Mouse (Mus musculus): Measurements from ENCODE around the gene Nccrp1. TPM values are rescaled to one million over a fixed set of nuclear protein-coding genes. Genes with fewer than 3 reads are reported as not detected.

The Nccrp1 gene
- polyA plus RNA-seq, 1 experiment from 2014 or later: not detected

- ATAC-seq (ENCODE audit: low FRiP score) (no peak), DNase-seq (ENCODE audit: low spot score) (no peak)
- Histone ChIP-seq H3K27me3 (ENCODE audit: control insufficient read depth, insufficient read depth, low read length) (no peaks in the 10 kb centered on the region), H3K4me2 (replicated peaks; ENCODE audit: low read depth, low read length) (no peak overlapping the region), H3K4me1 (replicated peaks; ENCODE audit: control insufficient read depth, insufficient read depth, low read length) (peaks cover 9% of the 10 kb centered on the region), H3K36me3 (ENCODE audit: control insufficient read depth, insufficient read depth, low read length) (no peaks in the 10 kb centered on the region), H3K9ac (ENCODE audit: low read depth, low read length) (no peak overlapping the region), H3K27ac (ENCODE audit: low read depth, low read length) (no peak overlapping the region), H3K9me3 (ENCODE audit: control insufficient read depth, low read length) (no peaks in the 10 kb centered on the region), H3K4me3 (ENCODE audit: low read depth, low read length) (no peak overlapping the region)
- 87% methylated on average over 8 of the region's 8 CpGs for WGBS
Observed at GRCm38 (mm10) chr7:28583570-28584344, 36.7 kb upstream of the Nccrp1 start.

DNA sequence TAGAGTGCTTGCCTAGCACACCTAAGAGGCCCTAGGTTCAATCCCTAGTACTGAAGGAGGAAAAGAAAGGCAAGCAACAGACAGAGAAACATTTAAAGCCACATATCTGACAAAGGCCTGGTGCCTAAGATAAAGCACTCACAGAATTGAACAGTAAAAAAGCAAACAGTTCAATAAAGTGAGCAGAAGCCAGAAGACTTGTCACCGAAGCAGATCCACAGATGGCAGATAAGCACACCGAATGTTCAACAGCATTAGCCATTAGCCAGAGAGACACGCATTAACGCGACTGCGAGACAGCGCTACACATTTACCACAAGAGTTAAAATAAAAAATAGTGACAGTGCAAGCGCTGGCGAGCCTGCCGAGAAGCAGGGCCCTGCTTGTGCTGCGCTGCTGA, 35.8 kb upstream of the Nccrp1 start:
- ATAC-seq (ENCODE audit: low FRiP score) (no peak), DNase-seq (ENCODE audit: low spot score) (no peak)
- WGBS: 92% methylated on average over 11 of the region's 11 CpGs

GRCm38 (mm10) chr7:28581721-28582120, 34.7 kb upstream of the Nccrp1 start:
- H3K36me3 ChIP-seq (ENCODE audit: control insufficient read depth, insufficient read depth, low read length): no peaks in the 10 kb centered on the region
- no peaks in the 10 kb centered on the region for H3K9me3 ChIP-seq (ENCODE audit: control insufficient read depth, low read length)
- no peak overlapping the region for H3K27ac ChIP-seq (ENCODE audit: low read depth, low read length)
- ATAC-seq (ENCODE audit: low FRiP score) (no peak), DNase-seq (ENCODE audit: low spot score) (no peak)
- no peaks in the 10 kb centered on the region for H3K27me3 ChIP-seq (ENCODE audit: control insufficient read depth, insufficient read depth, low read length)
- 90% methylated on average over 4 of the region's 4 CpGs for WGBS
- H3K4me2 ChIP-seq (replicated peaks; ENCODE audit: low read depth, low read length): no peak overlapping the region
- no peak overlapping the region for H3K4me3 ChIP-seq (ENCODE audit: low read depth, low read length)
- H3K9ac ChIP-seq (ENCODE audit: low read depth, low read length): no peak overlapping the region
- no peaks in the 10 kb centered on the region for H3K4me1 ChIP-seq (replicated peaks; ENCODE audit: control insufficient read depth, insufficient read depth, low read length)

More for the DNA sequence above, 35.8 kb upstream of the Nccrp1 start:
- Histone ChIP-seq H3K36me3 (ENCODE audit: control insufficient read depth, insufficient read depth, low read length) (no peaks in the 10 kb centered on the region), H3K9ac (ENCODE audit: low read depth, low read length) (no peak overlapping the region), H3K27me3 (ENCODE audit: control insufficient read depth, insufficient read depth, low read length) (no peaks in the 10 kb centered on the region), H3K9me3 (ENCODE audit: control insufficient read depth, low read length) (no peaks in the 10 kb centered on the region), H3K4me1 (replicated peaks; ENCODE audit: control insufficient read depth, insufficient read depth, low read length) (peaks cover 7% of the 10 kb centered on the region), H3K4me2 (replicated peaks; ENCODE audit: low read depth, low read length) (no peak overlapping the region), H3K4me3 (ENCODE audit: low read depth, low read length) (no peak overlapping the region), H3K27ac (ENCODE audit: low read depth, low read length) (no peak overlapping the region)

GRCm38 (mm10) chr7:28579826-28580225, 32.8 kb upstream of the Nccrp1 start:
- Histone ChIP-seq H3K36me3 (ENCODE audit: control insufficient read depth, insufficient read depth, low read length) (no peaks in the 10 kb centered on the region), H3K4me3 (ENCODE audit: low read depth, low read length) (no peak overlapping the region), H3K4me2 (replicated peaks; ENCODE audit: low read depth, low read length) (no peak overlapping the region), H3K9ac (ENCODE audit: low read depth, low read length) (no peak overlapping the region), H3K27me3 (ENCODE audit: control insufficient read depth, insufficient read depth, low read length) (no peaks in the 10 kb centered on the region), H3K9me3 (ENCODE audit: control insufficient read depth, low read length) (no peaks in the 10 kb centered on the region), H3K4me1 (replicated peaks; ENCODE audit: control insufficient read depth, insufficient read depth, low read length) (no peaks in the 10 kb centered on the region), H3K27ac (ENCODE audit: low read depth, low read length) (no peak overlapping the region)
- ATAC-seq (ENCODE audit: low FRiP score) (no peak), DNase-seq (ENCODE audit: low spot score) (no peak)
- 76% methylated on average over 5 of the region's 5 CpGs for WGBS

DNA sequence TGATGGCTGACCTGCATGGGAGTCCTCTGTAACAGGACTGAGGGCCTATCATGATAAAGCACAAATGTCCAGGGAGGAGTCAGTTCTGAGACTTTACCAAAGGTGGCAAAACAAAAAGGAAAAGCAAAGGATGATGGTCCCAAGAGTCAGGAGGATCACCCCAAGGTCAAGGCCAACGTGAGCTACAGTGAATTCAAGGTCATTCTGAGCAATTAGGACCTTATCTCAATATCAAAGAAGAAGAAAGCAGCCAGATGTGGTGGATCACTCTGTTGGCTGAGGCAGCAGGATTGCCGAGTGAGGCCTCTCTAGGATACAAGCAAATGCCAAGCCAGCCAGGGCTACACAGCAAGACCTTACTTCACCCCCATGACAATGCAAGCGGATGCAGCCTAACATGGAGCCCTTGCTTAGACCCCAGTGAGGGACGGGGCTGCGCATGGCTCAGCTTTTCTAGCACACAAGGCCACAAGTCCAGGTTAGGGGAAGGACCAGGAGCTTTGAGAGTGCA, 31.5 kb upstream of the Nccrp1 start:
- H3K9ac ChIP-seq (ENCODE audit: low read depth, low read length): no peak overlapping the region
- H3K27ac ChIP-seq (ENCODE audit: low read depth, low read length): no peak overlapping the region
- H3K9me3 ChIP-seq (ENCODE audit: control insufficient read depth, low read length): no peaks in the 10 kb centered on the region
- H3K4me2 ChIP-seq (replicated peaks; ENCODE audit: low read depth, low read length): no peak overlapping the region
- no peaks in the 10 kb centered on the region for H3K36me3 ChIP-seq (ENCODE audit: control insufficient read depth, insufficient read depth, low read length)
- no peak overlapping the region for H3K4me3 ChIP-seq (ENCODE audit: low read depth, low read length)
- ATAC-seq (ENCODE audit: low FRiP score) (no peak), DNase-seq (ENCODE audit: low spot score) (no peak)
- H3K4me1 ChIP-seq (replicated peaks; ENCODE audit: control insufficient read depth, insufficient read depth, low read length): no peaks in the 10 kb centered on the region
- no peaks in the 10 kb centered on the region for H3K27me3 ChIP-seq (ENCODE audit: control insufficient read depth, insufficient read depth, low read length)
- 80% methylated on average over 5 of the region's 5 CpGs for WGBS

GRCm38 (mm10) chr7:28577826-28578542, 30.9 kb upstream of the Nccrp1 start:
- Histone ChIP-seq H3K27ac (ENCODE audit: low read depth, low read length) (no peak overlapping the region), H3K4me1 (replicated peaks; ENCODE audit: control insufficient read depth, insufficient read depth, low read length) (no peaks in the 10 kb centered on the region), H3K9ac (ENCODE audit: low read depth, low read length) (no peak overlapping the region), H3K4me3 (ENCODE audit: low read depth, low read length) (no peak overlapping the region), H3K27me3 (ENCODE audit: control insufficient read depth, insufficient read depth, low read length) (no peaks in the 10 kb centered on the region), H3K36me3 (ENCODE audit: control insufficient read depth, insufficient read depth, low read length) (no peaks in the 10 kb centered on the region), H3K4me2 (replicated peaks; ENCODE audit: low read depth, low read length) (no peak overlapping the region), H3K9me3 (ENCODE audit: control insufficient read depth, low read length) (no peaks in the 10 kb centered on the region)
- 81% methylated on average over 9 of the region's 9 CpGs for WGBS
- ATAC-seq (ENCODE audit: low FRiP score): no peak
- DNase-seq (ENCODE audit: low spot score): no peak

- no peak for ATAC-seq (ENCODE audit: low FRiP score)
- no peak for DNase-seq (ENCODE audit: low spot score)
- Histone ChIP-seq H3K27me3 (ENCODE audit: control insufficient read depth, insufficient read depth, low read length) (no peaks in the 10 kb centered on the region), H3K4me3 (ENCODE audit: low read depth, low read length) (no peak overlapping the region), H3K36me3 (ENCODE audit: control insufficient read depth, insufficient read depth, low read length) (no peaks in the 10 kb centered on the region), H3K27ac (ENCODE audit: low read depth, low read length) (no peak overlapping the region), H3K4me2 (replicated peaks; ENCODE audit: low read depth, low read length) (no peak overlapping the region), H3K9ac (ENCODE audit: low read depth, low read length) (no peak overlapping the region), H3K9me3 (ENCODE audit: control insufficient read depth, low read length) (no peaks in the 10 kb centered on the region), H3K4me1 (replicated peaks; ENCODE audit: control insufficient read depth, insufficient read depth, low read length) (no peaks in the 10 kb centered on the region)
- 66% methylated on average over 5 of the region's 5 CpGs for WGBS
Observed at GRCm38 (mm10) chr7:28576271-28576914, 29.3 kb upstream of the Nccrp1 start.

DNA sequence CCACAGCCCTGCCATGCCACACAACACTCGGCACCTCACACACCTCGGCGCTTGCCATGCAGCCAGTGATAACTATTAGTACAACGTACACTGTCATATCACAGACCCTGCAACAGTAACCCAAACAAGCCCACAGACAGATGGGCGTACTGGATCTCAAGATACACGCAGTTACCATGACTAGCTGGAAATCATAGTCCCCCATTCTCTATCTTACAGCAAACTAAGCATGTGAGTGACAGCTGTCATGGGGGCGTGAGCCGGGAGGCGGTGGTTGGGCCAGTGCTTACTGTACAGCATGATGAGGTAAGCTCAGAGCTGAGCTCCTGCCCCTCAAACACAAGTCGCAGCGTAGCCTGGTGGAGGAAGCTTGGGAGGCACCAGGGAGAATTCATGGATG, 28.5 kb upstream of the Nccrp1 start:
- H3K9me3 ChIP-seq (ENCODE audit: control insufficient read depth, low read length): no peaks in the 10 kb centered on the region
- no peak overlapping the region for H3K4me2 ChIP-seq (replicated peaks; ENCODE audit: low read depth, low read length)
- H3K4me1 ChIP-seq (replicated peaks; ENCODE audit: control insufficient read depth, insufficient read depth, low read length): no peaks in the 10 kb centered on the region
- H3K36me3 ChIP-seq (ENCODE audit: control insufficient read depth, insufficient read depth, low read length): no peaks in the 10 kb centered on the region
- H3K4me3 ChIP-seq (ENCODE audit: low read depth, low read length): no peak overlapping the region
- WGBS: 92% methylated on average over 11 of the region's 11 CpGs
- DNase-seq (ENCODE audit: low spot score): no peak
- no peaks in the 10 kb centered on the region for H3K27me3 ChIP-seq (ENCODE audit: control insufficient read depth, insufficient read depth, low read length)
- no peak overlapping the region for H3K27ac ChIP-seq (ENCODE audit: low read depth, low read length)
- no peak overlapping the region for H3K9ac ChIP-seq (ENCODE audit: low read depth, low read length)
- no peak for ATAC-seq (ENCODE audit: low FRiP score)

All from hindbrain, embryonic 11.5 days (tissue).